ENCODE assay signal across 19 mouse cellular contexts in genomic region chr1:132150817-132151601, GRCm38 (mm10). TPM values are rescaled to one million over a fixed set of nuclear protein-coding genes. Genes with fewer than 3 reads are reported as not detected.
DNase-seq lines count a peak whose midpoint lies in the region; ATAC-seq lines count a peak whose summit lies in the region.
"Had no signal": no experiment of that assay in that cellular context is flagged by ENCODE, and none has a peak within 500 bp of the region (broad histone marks: within the 10 kb centered on the region; RNA-seq: fewer than 3 reads in every experiment).

No protein-coding gene starts in this region.

- H3K79me2 ChIP-seq in macrophage (ENCODE audit: inconsistent target): no peaks in the 10 kb centered on the region

- H3K36me3 ChIP-seq in heart, embryonic 14.5 days (ENCODE audit: control insufficient read depth, insufficient read depth, low read length): no peaks in the 10 kb centered on the region
- H3K36me3 ChIP-seq in macrophage (ENCODE audit: inconsistent target): no peaks in the 10 kb centered on the region
- H3K36me3 ChIP-seq in midbrain, embryonic 10.5 days: no peaks in the 10 kb centered on the region
- H3K36me3 ChIP-seq: forebrain, embryonic 12.5 days; G1E; hindbrain, embryonic 10.5 days; limb, embryonic 10.5 days; liver, embryonic 13.5 days; midbrain, embryonic 13.5 days had no signal

- WGBS in heart, embryonic 14.5 days: 66% methylated on average over 15 of the region's 15 CpGs
- 85% methylated on average over 15 of the region's 15 CpGs for WGBS in macrophage (ENCODE audit: missing documents)
- 75% methylated on average over 15 of the region's 15 CpGs for WGBS in midbrain, embryonic 10.5 days

- peaks cover 29 to 37% of the 10 kb centered on the region in 2 experiments for H3K4me1 ChIP-seq in heart, embryonic 14.5 days (ENCODE audit: control insufficient read depth in 2 of 2, insufficient read depth in 2 of 2, low read length in 2 of 2)
- H3K4me1 ChIP-seq in midbrain, embryonic 10.5 days: peaks cover 20% of the 10 kb centered on the region

- H3K27me3 ChIP-seq in heart, embryonic 14.5 days (ENCODE audit: control insufficient read depth, insufficient read depth, low read length): no peaks in the 10 kb centered on the region
- peaks cover 35% of the 10 kb centered on the region for H3K27me3 ChIP-seq in midbrain, embryonic 10.5 days (ENCODE audit: low read depth, poor library complexity, severe bottlenecking)
- H3K27me3 ChIP-seq: forebrain, embryonic 12.5 days; liver, embryonic 13.5 days; midbrain, embryonic 13.5 days had no signal

- DNase-seq in heart, adult 9 months (ENCODE audit: low spot score in 2 of 2): no peak
- peak; percentile 79 for DNase-seq in gonadal fat pad, adult 2 months (ENCODE audit: low read depth)
- peak; percentile 65 for DNase-seq in kidney, postnatal 14 days
- no peak for DNase-seq in layer of hippocampus, adult 11-12 months (ENCODE audit: low spot score)
- DNase-seq in midbrain, embryonic 10.5 days (ENCODE audit: low spot score): no peak
- DNase-seq in adrenal gland, postnatal 14 days: no peak
- DNase-seq: B cell, adult 2 months; liver, embryonic 13.5 days; thymus, adult 2 months had no signal

- no peak overlapping the region for H3K4me2 ChIP-seq in heart, embryonic 14.5 days (ENCODE audit: low read length)
- H3K4me2 ChIP-seq: forebrain, embryonic 12.5 days; liver, embryonic 13.5 days; midbrain, embryonic 13.5 days had no signal

- 0 out of 2 replicates have a peak overlapping the region, but pooled peaks have one; percentile 13 for H3K9ac ChIP-seq in heart, embryonic 14.5 days (ENCODE audit: low read length)
- H3K9ac ChIP-seq: liver, embryonic 13.5 days; midbrain, embryonic 13.5 days had no signal

- no peaks in the 10 kb centered on the region for H3K9me3 ChIP-seq in heart, embryonic 14.5 days (ENCODE audit: control insufficient read depth, low read length)
- H3K9me3 ChIP-seq in midbrain, embryonic 10.5 days (replicated peaks): no peaks in the 10 kb centered on the region
- H3K9me3 ChIP-seq: forebrain, embryonic 12.5 days; G1E; hindbrain, embryonic 10.5 days; limb, embryonic 10.5 days; liver, embryonic 13.5 days; midbrain, embryonic 13.5 days had no signal

- H3K27ac ChIP-seq in heart, embryonic 14.5 days (replicated peaks in 1 of 2; ENCODE audit: control insufficient read depth in 1 of 2, insufficient read depth in 1 of 2, low read depth in 2 of 2, low read length in 2 of 2): no peak overlapping the region
- H3K27ac ChIP-seq in macrophage: peak overlapping the region; percentile 35
- H3K27ac ChIP-seq in midbrain, embryonic 10.5 days (replicated peaks): no peak overlapping the region
- H3K27ac ChIP-seq: forebrain, embryonic 12.5 days; hindbrain, embryonic 10.5 days; liver, embryonic 13.5 days; midbrain, embryonic 13.5 days had no signal

- no peak for ATAC-seq in heart, embryonic 14.5 days (ENCODE audit: insufficient number of reproducible peaks, insufficient read depth, low FRiP score, low read depth)
- ATAC-seq: inflammation-experienced regulatory T-cells, adult 6 months; midbrain, embryonic 13.5 days had no signal

- no peak overlapping the region for H3K4me3 ChIP-seq in heart, embryonic 14.5 days (ENCODE audit: control insufficient read depth in 1 of 2, insufficient read depth in 1 of 2, low read depth in 1 of 2, low read length in 2 of 2)
- H3K4me3 ChIP-seq in macrophage (ENCODE audit: inconsistent target): no peak overlapping the region
- H3K4me3 ChIP-seq in midbrain, embryonic 10.5 days: no peak overlapping the region
- H3K4me3 ChIP-seq: forebrain, embryonic 12.5 days; hindbrain, embryonic 10.5 days; limb, embryonic 10.5 days; liver, embryonic 13.5 days; midbrain, embryonic 13.5 days had no signal

RNA-seq across cellular contexts. Expression of gene Cdk18, which starts 11.5 kb away (rescaled TPM):
- polyA plus RNA-seq in heart, embryonic 14.5 days (2014; fragmentation: Nextera tagmentation; extraction: Ambion mirVana): 2.7 and 2.9 TPM in 2 replicates
- polyA plus RNA-seq in gonadal fat pad, adult 2 months (2012; rRNA removed): 10.3 and 10.4 TPM in 2 replicates
- 100 to 1,000 TPM in 18 of 26 experiments, 10 to 100 TPM in 8; 36.4 to 443 (median 163) TPM for total RNA-seq in macrophage (2018; cell fraction: chromatin; rRNA removed)
- 100 to 1,000 TPM in 8 of 26 experiments, 10 to 100 TPM in 18; 32.8 to 118 (median 70.3) TPM for total RNA-seq in macrophage (2018; cell fraction: cytosol; rRNA removed)
- total RNA-seq in macrophage (2018; cell fraction: nucleus; rRNA removed): 100 to 1,000 TPM in 12 of 26 experiments, 10 to 100 TPM in 14; 32.7 to 253 (median 92.9) TPM
- polyA plus RNA-seq in macrophage (2018): 71.8 to 165 TPM (median 102 TPM) in 3 replicates
- polyA plus RNA-seq in midbrain, embryonic 10.5 days (2016; fragmentation: Nextera tagmentation; extraction: Ambion mirVana): 0.68 and 0.72 TPM in 2 replicates
- total RNA-seq in adrenal gland, postnatal 14 days (2021): 16.7 and 17.9 TPM in 2 replicates
- polyA plus RNA-seq: inflammation-experienced regulatory T-cells, adult 6 months had no signal

RNA-seq across cellular contexts. Expression of gene Lemd1, which starts 40.2 kb away (rescaled TPM):
- polyA plus RNA-seq in heart, embryonic 14.5 days (2014; fragmentation: Nextera tagmentation; extraction: Ambion mirVana): not detected in 2 replicates
- 1.1 and 1.4 TPM in 2 replicates for polyA plus RNA-seq in gonadal fat pad, adult 2 months (2012; rRNA removed)
- not detected for total RNA-seq in macrophage (2018; cell fraction: chromatin; rRNA removed)
- total RNA-seq in macrophage (2018; cell fraction: cytosol; rRNA removed): not detected
- total RNA-seq in macrophage (2018; cell fraction: nucleus; rRNA removed): not detected
- polyA plus RNA-seq in macrophage (2018): not detected in 3 replicates
- 6.2 and 8.4 TPM in 2 replicates for polyA plus RNA-seq in midbrain, embryonic 10.5 days (2016; fragmentation: Nextera tagmentation; extraction: Ambion mirVana)
- total RNA-seq in adrenal gland, postnatal 14 days (2021): not detected in 2 replicates
- total RNA-seq: common myeloid progenitor, adult 5-6 weeks; heart, adult 8-10 months had no signal
- polyA plus RNA-seq: G1E; inflammation-experienced regulatory T-cells, adult 6 months; liver, embryonic 13.5 days; thymus, adult 2 months had no signal

RNA-seq across cellular contexts. Expression of gene AC124108.1, which starts 40.2 kb away (rescaled TPM):
- polyA plus RNA-seq in heart, embryonic 14.5 days (2014; fragmentation: Nextera tagmentation; extraction: Ambion mirVana): not detected in 2 replicates
- 0.53 and 0.96 TPM in 2 replicates for polyA plus RNA-seq in gonadal fat pad, adult 2 months (2012; rRNA removed)
- not detected for total RNA-seq in macrophage (2018; cell fraction: chromatin; rRNA removed)
- total RNA-seq in macrophage (2018; cell fraction: cytosol; rRNA removed): not detected
- total RNA-seq in macrophage (2018; cell fraction: nucleus; rRNA removed): not detected
- polyA plus RNA-seq in macrophage (2018): not detected in 3 replicates
- 2.3 and 4.0 TPM in 2 replicates for polyA plus RNA-seq in midbrain, embryonic 10.5 days (2016; fragmentation: Nextera tagmentation; extraction: Ambion mirVana)
- total RNA-seq in adrenal gland, postnatal 14 days (2021): 0.11 and 0.15 TPM in 2 replicates
- total RNA-seq: common myeloid progenitor, adult 5-6 weeks had no signal
- polyA plus RNA-seq: G1E; inflammation-experienced regulatory T-cells, adult 6 months; liver, embryonic 13.5 days; thymus, adult 2 months had no signal

Comparison
In these comparisons a context has a peak if more than half of its experiments do, and no peak if none do; other contexts are left out.
1. DNase-seq: peak in gonadal fat pad, adult 2 months (single experiment) and kidney, postnatal 14 days (single experiment); none in heart, adult 9 months (0 of 2), layer of hippocampus, adult 11-12 months (single experiment), midbrain, embryonic 10.5 days (single experiment) and adrenal gland, postnatal 14 days (single experiment).